Mouse (Mus musculus): ENCODE measurements around the gene Poll. TPM values are rescaled to one million over a fixed set of nuclear protein-coding genes. Genes with fewer than 3 reads are reported as not detected.

Poll gene
- 15.0 and 15.4 TPM in 2 replicates for polyA plus RNA-seq (2016; fragmentation: Nextera tagmentation; extraction: Ambion mirVana)

DNA sequence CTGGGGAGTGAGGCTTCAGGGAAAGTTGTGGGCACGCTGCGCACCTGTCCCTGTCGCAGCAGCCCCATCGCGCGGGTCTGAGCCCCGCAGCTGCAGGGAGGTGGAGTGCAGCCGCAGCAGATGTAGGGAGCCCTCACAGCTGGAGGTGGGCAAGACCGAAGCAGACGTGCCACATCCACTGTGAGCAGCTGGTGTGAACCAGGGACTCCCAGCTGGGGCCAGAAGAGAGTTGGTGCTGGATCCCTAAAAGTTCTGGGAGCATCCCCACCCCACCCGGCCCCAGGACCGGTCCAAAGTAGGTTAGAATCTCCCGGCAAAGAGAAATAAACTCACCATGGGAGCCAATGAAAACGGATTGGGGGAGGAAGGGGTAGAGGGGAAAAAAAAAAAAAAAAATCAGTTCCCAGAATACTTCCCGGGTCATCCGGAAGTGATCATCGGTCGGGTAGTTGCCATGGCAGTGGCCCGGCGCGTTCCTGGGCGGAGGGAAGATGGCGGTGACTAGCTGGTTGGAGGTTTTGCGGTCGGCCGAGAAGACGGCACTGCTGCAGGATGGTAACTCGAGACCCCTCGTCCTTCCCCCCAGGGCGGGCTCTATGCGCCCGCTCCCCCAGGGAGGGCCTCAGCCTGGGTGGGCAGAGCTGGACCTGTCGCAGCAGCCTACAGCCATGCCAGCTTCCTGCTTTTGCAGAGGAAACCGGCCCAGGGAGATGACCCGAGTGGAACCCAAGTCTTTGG is at the start of gene Poll, which contains the start of gene Gm17018:
Poll (minus strand) TSS at position 379 of the 738 bp plus-strand sequence.
Gm17018 (plus strand) TSS at position 463 of the 738 bp plus-strand sequence.
- Histone ChIP-seq H3K9me3 (replicated peaks) (no peaks in the 10 kb centered on the region), H3K4me3 (peak within 1 kb of the TSS; percentile 82), H3K36me3 (peaks cover 22% of the 10 kb centered on the region), H3K27me3 (replicated peaks) (no peaks in the 10 kb centered on the region), H3K9ac (peak within 1 kb of the TSS; percentile 84), H3K4me2 (peak within 1 kb of the TSS; percentile 82), H3K4me1 (replicated peaks) (peaks cover 8% of the 10 kb centered on the region), H3K27ac (ENCODE audit: poor library complexity, severe bottlenecking) (peak within 1 kb of the TSS; percentile 67; the same call in 1 of the 2 replicates)
- WGBS, result under 1% methylated on average over 34 of the region's 35 CpGs
- peak; percentile 77 for ATAC-seq (ENCODE audit: insufficient number of reproducible peaks, low FRiP score)

DNA sequence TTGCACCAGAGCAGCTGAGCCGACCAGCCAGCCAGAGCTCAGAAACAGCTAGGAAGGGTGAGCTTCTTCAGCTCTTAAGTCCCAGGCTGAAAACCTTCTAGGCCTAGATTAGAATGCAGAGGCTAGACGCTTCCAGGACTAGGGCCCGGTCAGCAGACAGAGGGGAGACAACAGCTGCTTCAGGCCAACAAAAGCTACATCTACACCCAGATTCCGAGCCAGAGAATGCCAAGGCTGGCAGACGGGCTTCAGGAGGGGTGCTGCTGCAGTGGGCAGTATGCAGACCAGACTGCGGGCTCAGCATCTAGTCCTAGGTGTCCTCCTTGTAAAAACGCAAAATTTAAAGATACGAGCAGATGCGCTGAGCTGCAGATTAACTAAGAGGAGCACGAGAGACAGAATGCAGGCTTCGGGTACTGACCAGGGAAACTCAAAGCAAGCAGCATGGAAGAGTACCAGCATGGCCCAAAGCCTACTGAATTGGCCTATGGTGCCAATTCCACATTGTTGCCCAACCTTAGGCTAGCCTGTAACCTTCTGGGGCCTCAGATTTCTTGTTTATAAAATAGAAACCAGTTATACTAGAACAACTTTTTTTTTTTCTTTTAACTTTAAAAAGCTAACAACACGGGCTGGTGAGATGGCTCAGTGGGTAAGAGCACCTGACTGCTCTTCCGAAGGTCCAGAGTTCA is 48.5 kb upstream of the Poll start:
- Histone ChIP-seq H3K27me3 (replicated peaks) (no peaks in the 10 kb centered on the region), H3K4me2 (no peak overlapping the region), H3K36me3 (no peaks in the 10 kb centered on the region; the same call in 1 of the 2 replicates), H3K27ac (ENCODE audit: poor library complexity, severe bottlenecking) (no peak overlapping the region), H3K4me1 (replicated peaks) (peaks cover 21% of the 10 kb centered on the region), H3K9me3 (replicated peaks) (no peaks in the 10 kb centered on the region), H3K4me3 (no peak overlapping the region), H3K9ac (no peak overlapping the region)
- 87% methylated on average over 13 of the region's 13 CpGs for WGBS
- ATAC-seq (ENCODE audit: insufficient number of reproducible peaks, low FRiP score), result no peak

DNA sequence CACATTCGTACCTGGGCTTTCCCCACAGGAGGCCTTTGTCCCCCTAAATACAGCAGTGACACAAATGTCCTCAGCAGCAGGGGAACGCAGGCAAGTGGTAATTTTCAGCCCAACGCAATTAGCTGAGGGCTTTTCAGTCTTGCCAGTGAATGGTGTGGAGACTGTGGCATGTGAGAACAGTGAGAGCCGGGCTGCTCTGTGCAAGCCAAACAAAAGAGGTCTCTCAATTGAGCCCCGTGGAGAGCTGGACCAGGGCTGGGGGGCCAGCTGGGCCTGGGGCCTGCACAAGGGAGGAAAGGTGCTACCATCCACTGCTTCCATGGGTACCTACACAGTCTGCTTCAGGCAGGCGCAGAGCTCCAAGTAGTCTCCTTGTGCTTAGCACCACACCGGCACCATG is 47.1 kb upstream of the Poll start:
- H3K36me3 ChIP-seq, result no peaks in the 10 kb centered on the region; the same call in 1 of the 2 replicates
- H3K9ac ChIP-seq, result 0 out of 2 replicates have a peak overlapping the region, but pooled peaks have one; percentile 33
- no peak overlapping the region for H3K4me2 ChIP-seq
- no peaks in the 10 kb centered on the region for H3K27me3 ChIP-seq (replicated peaks)
- no peak overlapping the region for H3K27ac ChIP-seq (ENCODE audit: poor library complexity, severe bottlenecking)
- ATAC-seq (ENCODE audit: insufficient number of reproducible peaks, low FRiP score), result no peak
- no peak overlapping the region for H3K4me3 ChIP-seq
- H3K4me1 ChIP-seq (replicated peaks), result peaks cover 21% of the 10 kb centered on the region
- WGBS, result 54% methylated on average over 7 of the region's 7 CpGs
- H3K9me3 ChIP-seq (replicated peaks), result no peaks in the 10 kb centered on the region

DNA sequence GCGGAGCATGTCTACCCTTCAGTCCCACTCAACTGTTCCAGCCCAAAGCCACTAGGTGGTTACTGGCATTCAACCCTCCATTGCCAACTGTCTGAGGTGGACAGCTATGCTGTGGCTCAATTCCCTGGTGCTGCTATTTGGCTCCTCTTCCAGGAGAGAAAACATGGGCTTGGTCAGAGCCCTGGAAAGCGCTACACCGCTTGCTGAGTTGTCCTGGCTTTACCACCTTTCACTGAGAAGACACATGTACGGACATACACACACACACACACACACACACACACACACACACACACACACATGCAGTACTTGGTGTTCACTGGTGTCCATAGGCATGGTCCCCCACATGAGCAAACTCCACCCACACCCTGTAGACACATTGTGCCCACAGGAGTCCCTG is 46.4 kb upstream of the Poll start:
- WGBS, result 89% methylated on average over 4 of the region's 4 CpGs
- peaks cover 21% of the 10 kb centered on the region for H3K4me1 ChIP-seq (replicated peaks)
- H3K36me3 ChIP-seq, result peaks cover 7% of the 10 kb centered on the region
- H3K27me3 ChIP-seq (replicated peaks), result no peaks in the 10 kb centered on the region
- no peak overlapping the region for H3K4me2 ChIP-seq
- H3K9ac ChIP-seq, result no peak overlapping the region
- no peaks in the 10 kb centered on the region for H3K9me3 ChIP-seq (replicated peaks)
- no peak overlapping the region for H3K4me3 ChIP-seq
- ATAC-seq (ENCODE audit: insufficient number of reproducible peaks, low FRiP score), result no peak
- no peak overlapping the region for H3K27ac ChIP-seq (ENCODE audit: poor library complexity, severe bottlenecking)

DNA sequence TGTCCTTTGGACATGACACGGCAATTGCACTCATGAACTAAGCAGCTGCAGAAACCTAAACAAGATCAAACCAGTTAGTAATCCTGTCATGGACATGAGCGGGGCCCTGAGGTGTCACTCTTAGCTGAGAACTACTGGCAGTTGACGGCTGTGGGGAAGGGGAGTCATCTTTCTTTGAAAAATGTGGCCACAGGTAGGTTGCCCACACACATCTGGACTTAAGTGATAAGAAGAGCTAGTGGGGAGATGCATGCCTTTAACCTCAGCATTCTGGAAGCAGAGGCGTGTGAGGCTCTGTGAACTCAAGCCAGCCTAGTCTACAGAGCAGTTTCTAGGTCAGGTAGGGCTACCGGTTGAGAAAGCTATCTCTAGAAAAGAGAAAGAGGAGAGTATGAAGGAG is 42.3 kb upstream of the Poll start:
- Histone ChIP-seq H3K9ac (no peak overlapping the region), H3K4me2 (no peak overlapping the region), H3K27me3 (replicated peaks) (no peaks in the 10 kb centered on the region), H3K9me3 (replicated peaks) (no peaks in the 10 kb centered on the region), H3K27ac (ENCODE audit: poor library complexity, severe bottlenecking) (no peak overlapping the region), H3K36me3 (peaks cover 15% of the 10 kb centered on the region), H3K4me1 (replicated peaks) (peaks cover 16% of the 10 kb centered on the region), H3K4me3 (no peak overlapping the region)
- 0 out of 2 replicates have a peak, but pooled peaks have one; percentile 54 for ATAC-seq (ENCODE audit: insufficient number of reproducible peaks, low FRiP score)
- WGBS, result 72% methylated on average over 5 of the region's 5 CpGs

DNA sequence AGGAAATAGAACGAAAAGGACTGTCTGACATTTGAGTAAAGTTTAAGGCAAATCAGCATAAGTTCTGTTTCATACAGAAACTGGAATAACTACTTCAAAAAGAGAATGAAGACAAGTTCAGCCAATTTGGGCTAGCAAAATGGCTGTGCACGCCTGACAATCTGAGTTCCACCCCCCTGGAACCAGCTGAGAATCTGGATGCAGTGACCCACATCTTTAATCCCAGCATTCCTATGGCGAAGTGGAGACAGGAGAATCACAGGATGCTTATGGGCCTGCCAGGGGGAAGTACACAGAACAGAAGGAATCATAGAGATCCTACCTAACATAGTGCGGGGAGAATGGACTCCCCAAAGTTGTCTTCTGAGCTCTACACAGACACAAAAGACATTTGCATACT is 36.8 kb upstream of the Poll start:
- H3K4me2 ChIP-seq, result no peak overlapping the region
- peaks cover 5% of the 10 kb centered on the region; the same call in 1 of the 2 replicates for H3K4me1 ChIP-seq (replicated peaks)
- H3K27me3 ChIP-seq (replicated peaks), result no peaks in the 10 kb centered on the region
- H3K27ac ChIP-seq (ENCODE audit: poor library complexity, severe bottlenecking), result no peak overlapping the region
- no peak overlapping the region for H3K9ac ChIP-seq
- no peak overlapping the region for H3K4me3 ChIP-seq
- WGBS, result 87% methylated on average over 4 of the region's 4 CpGs
- no peak for ATAC-seq (ENCODE audit: insufficient number of reproducible peaks, low FRiP score)
- peaks cover 18% of the 10 kb centered on the region for H3K36me3 ChIP-seq
- no peaks in the 10 kb centered on the region for H3K9me3 ChIP-seq (replicated peaks)

DNA sequence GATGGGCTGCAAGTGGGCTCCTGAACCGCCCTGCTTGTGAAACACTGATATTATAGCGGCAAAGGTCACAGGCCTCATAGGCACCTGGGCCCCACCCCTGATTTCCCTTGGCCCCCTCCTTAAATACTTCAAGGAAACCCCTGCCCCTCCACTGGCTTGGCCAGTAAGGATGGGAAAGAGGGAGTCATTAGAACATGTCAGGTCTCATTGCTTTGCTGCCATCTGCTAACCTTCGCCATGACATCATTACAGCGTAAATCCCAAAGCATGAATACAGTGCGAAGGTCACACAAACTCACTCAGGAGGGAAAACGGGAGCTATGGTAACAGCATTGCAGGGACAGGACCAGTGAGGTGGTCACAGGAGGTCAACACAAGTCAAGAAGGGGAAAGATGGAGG is 36.1 kb upstream of the Poll start:
- WGBS, result 87% methylated on average over 6 of the region's 6 CpGs
- no peak for ATAC-seq (ENCODE audit: insufficient number of reproducible peaks, low FRiP score)
- H3K4me3 ChIP-seq, result no peak overlapping the region

DNA sequence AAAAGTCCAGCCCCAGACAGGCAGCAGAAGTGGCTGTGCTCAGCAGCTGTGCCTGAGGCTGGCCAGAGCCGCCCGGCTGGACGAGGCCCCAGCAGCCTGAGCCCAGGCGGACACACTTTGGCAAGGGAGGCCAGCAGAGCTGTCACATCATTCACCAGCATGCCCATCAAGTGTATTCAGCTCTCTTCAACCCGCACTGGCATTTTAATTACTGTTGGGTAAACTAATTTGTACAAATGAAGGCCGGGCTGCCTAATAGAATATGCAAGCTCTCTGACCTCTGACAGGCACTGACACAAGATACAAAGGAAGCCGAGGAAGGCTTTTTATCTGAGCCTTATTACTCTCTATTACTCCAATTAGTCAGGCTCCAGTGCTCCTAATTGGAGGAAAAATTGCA is 35.7 kb upstream of the Poll start:
- H3K9ac ChIP-seq, result no peak overlapping the region
- H3K4me3 ChIP-seq, result no peak overlapping the region
- 56% methylated on average over 7 of the region's 7 CpGs for WGBS
- H3K9me3 ChIP-seq (replicated peaks), result no peaks in the 10 kb centered on the region
- no peak overlapping the region for H3K4me2 ChIP-seq
- peaks cover 7% of the 10 kb centered on the region; the same call in 1 of the 2 replicates for H3K4me1 ChIP-seq (replicated peaks)
- peaks cover 19% of the 10 kb centered on the region for H3K36me3 ChIP-seq
- no peak overlapping the region for H3K27ac ChIP-seq (ENCODE audit: poor library complexity, severe bottlenecking)
- no peak for ATAC-seq (ENCODE audit: insufficient number of reproducible peaks, low FRiP score)
- no peaks in the 10 kb centered on the region for H3K27me3 ChIP-seq (replicated peaks)

More for the DNA sequence above, 36.1 kb upstream of the Poll start:
- H3K4me1 ChIP-seq (replicated peaks), result peaks cover 7% of the 10 kb centered on the region; the same call in 1 of the 2 replicates
- H3K4me2 ChIP-seq, result no peak overlapping the region
- no peak overlapping the region for H3K9ac ChIP-seq
- no peaks in the 10 kb centered on the region for H3K27me3 ChIP-seq (replicated peaks)
- H3K36me3 ChIP-seq, result peaks cover 15% of the 10 kb centered on the region
- H3K9me3 ChIP-seq (replicated peaks), result no peaks in the 10 kb centered on the region
- H3K27ac ChIP-seq (ENCODE audit: poor library complexity, severe bottlenecking), result no peak overlapping the region

DNA sequence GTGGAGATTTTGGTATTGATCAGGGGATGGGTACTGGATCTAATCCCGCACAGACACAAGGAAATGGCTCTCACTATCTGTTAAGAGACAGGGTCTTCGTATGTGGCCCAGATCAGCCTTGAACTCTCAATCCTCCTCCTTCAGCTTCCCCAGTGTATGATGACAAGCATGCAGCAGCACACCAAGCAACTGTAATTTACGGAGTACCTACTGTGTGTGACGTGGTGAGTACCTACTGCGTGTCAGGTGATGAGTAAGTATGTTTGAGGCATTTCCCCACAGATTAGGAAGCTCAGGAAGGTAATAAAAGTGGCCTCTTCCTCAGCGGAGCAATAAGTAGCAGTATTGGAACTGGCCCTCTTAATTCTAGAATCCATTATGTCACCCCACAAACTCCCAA is 35.1 kb upstream of the Poll start:
- Histone ChIP-seq H3K9me3 (replicated peaks) (no peaks in the 10 kb centered on the region), H3K9ac (no peak overlapping the region), H3K27ac (ENCODE audit: poor library complexity, severe bottlenecking) (no peak overlapping the region), H3K36me3 (peaks cover 22% of the 10 kb centered on the region), H3K4me1 (replicated peaks) (peaks cover 7% of the 10 kb centered on the region; the same call in 1 of the 2 replicates), H3K4me2 (no peak overlapping the region), H3K4me3 (no peak overlapping the region), H3K27me3 (replicated peaks) (no peaks in the 10 kb centered on the region)
- whole genome bisulfite sequencing, result 91% methylated on average over 6 of the region's 6 CpGs
- no peak for ATAC-seq (ENCODE audit: insufficient number of reproducible peaks, low FRiP score)

DNA sequence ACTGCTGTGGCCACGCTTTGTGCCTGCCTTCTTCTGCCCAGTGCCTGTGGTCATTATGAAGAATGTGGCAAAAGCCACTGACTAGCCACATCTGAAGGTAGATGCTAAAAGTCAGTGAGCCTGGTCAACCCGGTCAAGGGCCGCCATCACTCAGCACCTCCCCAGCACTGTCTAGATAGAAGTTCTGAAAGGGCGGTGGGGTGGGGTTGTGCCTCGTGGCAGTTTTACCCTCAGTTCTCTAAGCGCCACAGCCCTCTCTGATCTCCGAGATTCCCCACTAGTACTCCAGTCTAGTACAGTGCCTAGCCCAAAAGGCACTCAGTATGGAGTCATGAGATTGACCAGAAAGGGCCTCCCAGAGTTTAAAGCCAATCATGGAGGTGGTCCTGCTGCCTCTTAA is 33.7 kb upstream of the Poll start:
- no peak overlapping the region for H3K4me3 ChIP-seq
- peaks cover 15% of the 10 kb centered on the region for H3K36me3 ChIP-seq
- WGBS, result 77% methylated on average over 7 of the region's 7 CpGs
- H3K9me3 ChIP-seq (replicated peaks), result no peaks in the 10 kb centered on the region
- ATAC-seq (ENCODE audit: insufficient number of reproducible peaks, low FRiP score), result no peak
- no peaks in the 10 kb centered on the region for H3K27me3 ChIP-seq (replicated peaks)
- H3K4me2 ChIP-seq, result no peak overlapping the region
- H3K27ac ChIP-seq (ENCODE audit: poor library complexity, severe bottlenecking), result no peak overlapping the region
- no peak overlapping the region for H3K9ac ChIP-seq
- peaks cover 7% of the 10 kb centered on the region; the same call in 1 of the 2 replicates for H3K4me1 ChIP-seq (replicated peaks)

DNA sequence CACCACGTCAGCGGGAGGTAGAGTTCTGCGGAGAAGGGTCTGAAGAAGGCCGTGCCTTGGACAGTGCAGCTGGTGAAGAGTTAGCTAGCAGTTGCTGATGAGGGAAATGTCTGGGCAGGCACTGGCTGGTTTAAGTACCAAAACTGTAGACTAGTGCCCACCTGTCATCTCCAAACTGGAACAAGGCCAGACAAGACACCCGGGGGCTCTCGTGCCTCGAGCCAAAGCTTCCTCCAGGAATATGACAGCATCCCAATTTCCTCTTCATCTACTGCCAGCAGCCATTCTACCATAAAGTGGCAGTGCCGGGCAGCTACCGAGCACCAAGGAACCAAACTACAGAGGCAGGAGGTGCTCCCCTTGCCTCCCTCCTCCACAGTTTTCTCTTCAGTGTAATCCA is 32.6 kb upstream of the Poll start:
- ATAC-seq (ENCODE audit: insufficient number of reproducible peaks, low FRiP score), result no peak
- WGBS, result 89% methylated on average over 9 of the region's 9 CpGs
- Histone ChIP-seq H3K27me3 (replicated peaks) (no peaks in the 10 kb centered on the region), H3K36me3 (peaks cover 21% of the 10 kb centered on the region), H3K9ac (no peak overlapping the region), H3K4me2 (no peak overlapping the region), H3K4me3 (no peak overlapping the region), H3K4me1 (replicated peaks) (peaks cover 7% of the 10 kb centered on the region; the same call in 1 of the 2 replicates), H3K9me3 (replicated peaks) (no peaks in the 10 kb centered on the region), H3K27ac (ENCODE audit: poor library complexity, severe bottlenecking) (no peak overlapping the region)

Measured in heart, embryonic 12.5 days (tissue).